Comparison of ENCODE assay signal across 26 mouse cellular contexts in the genomic region with DNA sequence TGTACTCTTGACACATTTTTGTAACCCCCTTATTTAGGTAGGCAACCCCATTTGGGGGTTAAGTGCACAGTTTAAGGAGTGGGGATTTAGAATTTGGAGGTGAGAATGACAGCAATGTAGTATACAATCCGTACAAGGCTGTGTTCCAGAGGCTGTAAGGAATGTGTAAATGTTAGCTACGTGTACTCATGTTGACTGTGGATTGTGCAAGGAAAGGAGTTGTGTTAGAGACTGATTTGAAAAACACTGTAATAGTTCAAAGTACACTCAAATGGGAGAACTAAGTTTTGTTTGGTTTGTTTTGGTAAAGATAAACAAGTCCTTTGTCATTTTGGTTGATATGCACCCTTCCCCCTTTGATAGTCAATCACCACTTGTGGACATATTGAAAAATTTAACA. TPM values are rescaled to one million over a fixed set of nuclear protein-coding genes. Genes with fewer than 3 reads are reported as not detected.
DNase-seq lines count a peak whose midpoint lies in the region; ATAC-seq and TF ChIP-seq lines count a peak whose summit lies in the region.
"Had no signal": no experiment of that assay in that cellular context is flagged by ENCODE, and none has a peak within 500 bp of the region (broad histone marks: within the 10 kb centered on the region; RNA-seq: fewer than 3 reads in every experiment).

No protein-coding gene starts in this region.

- peaks cover 17% of the 10 kb centered on the region; the same call in 1 of the 2 replicates for H3K4me1 ChIP-seq in liver, adult 2 months (ENCODE audit: control insufficient read depth, insufficient read depth, low read length)
- H3K4me1 ChIP-seq in liver, embryonic 11.5 days (replicated peaks; ENCODE audit: control insufficient read depth, insufficient read depth, low read length), result no peaks in the 10 kb centered on the region
- no peaks in the 10 kb centered on the region for H3K4me1 ChIP-seq in liver, embryonic 16.5 days (ENCODE audit: control insufficient read depth, low read depth, low read length)
- no peaks in the 10 kb centered on the region for H3K4me1 ChIP-seq in liver, embryonic 12.5 days
- H3K4me1 ChIP-seq: embryonic facial prominence, embryonic 13.5 days; embryonic facial prominence, embryonic 15.5 days; forebrain, embryonic 12.5 days had no signal

- no peak overlapping the region for H3K9ac ChIP-seq in liver, adult 2 months (ENCODE audit: low read depth, low read length)
- no peak overlapping the region for H3K9ac ChIP-seq in liver, embryonic 11.5 days (ENCODE audit: low read depth, low read length)
- no peak overlapping the region for H3K9ac ChIP-seq in liver, embryonic 16.5 days (ENCODE audit: low read depth, low read length)
- no peak overlapping the region for H3K9ac ChIP-seq in liver, embryonic 12.5 days
- H3K9ac ChIP-seq: embryonic facial prominence, embryonic 13.5 days; embryonic facial prominence, embryonic 15.5 days; forebrain, embryonic 12.5 days had no signal

- H3K4me3 ChIP-seq in liver, adult 2 months (ENCODE audit: insufficient read depth, low read depth, low read length), result no peak overlapping the region
- H3K4me3 ChIP-seq in liver, embryonic 11.5 days (ENCODE audit: low read depth, low read length), result no peak overlapping the region
- H3K4me3 ChIP-seq in liver, embryonic 16.5 days (ENCODE audit: low read depth, low read length), result no peak overlapping the region
- H3K4me3 ChIP-seq in liver, embryonic 12.5 days, result no peak overlapping the region
- H3K4me3 ChIP-seq: embryonic facial prominence, embryonic 13.5 days; embryonic facial prominence, embryonic 15.5 days; erythroblast, embryonic 14.5 days; forebrain, embryonic 10.5 days; forebrain, embryonic 12.5 days had no signal

- intact Hi-C loops in heart, postnatal 25 days (cut with DNase I), result no loop called here

- no peaks in the 10 kb centered on the region for H3K9me3 ChIP-seq in liver, embryonic 11.5 days (ENCODE audit: control insufficient read depth, low read length)
- no peaks in the 10 kb centered on the region for H3K9me3 ChIP-seq in liver, embryonic 16.5 days (replicated peaks; ENCODE audit: control insufficient read depth, low read length)
- H3K9me3 ChIP-seq in liver, embryonic 12.5 days (replicated peaks), result no peaks in the 10 kb centered on the region
- H3K9me3 ChIP-seq: embryonic facial prominence, embryonic 13.5 days; embryonic facial prominence, embryonic 15.5 days; forebrain, embryonic 10.5 days; forebrain, embryonic 12.5 days had no signal

- no peak for TF ChIP-seq POLR2A in liver, adult 2 months (IDR thresholded peaks at IDR 0.05; ENCODE audit: extremely low read depth, insufficient read depth, low read length)

- no peak for TF ChIP-seq CTCF in liver, adult 2 months (IDR thresholded peaks at IDR 0.05; ENCODE audit: low read depth, low read length)

- no peaks in the 10 kb centered on the region for H3K27me3 ChIP-seq in liver, adult 2 months (ENCODE audit: control insufficient read depth, insufficient read depth, low read length)
- H3K27me3 ChIP-seq in liver, embryonic 11.5 days (replicated peaks; ENCODE audit: control insufficient read depth, insufficient read depth, low read length), result no peaks in the 10 kb centered on the region
- H3K27me3 ChIP-seq in liver, embryonic 16.5 days (ENCODE audit: control insufficient read depth, insufficient read depth, low read depth, low read length), result no peaks in the 10 kb centered on the region
- no peaks in the 10 kb centered on the region for H3K27me3 ChIP-seq in liver, embryonic 12.5 days (replicated peaks)
- H3K27me3 ChIP-seq: embryonic facial prominence, embryonic 13.5 days; embryonic facial prominence, embryonic 15.5 days; forebrain, embryonic 12.5 days had no signal

- H3K79me2 ChIP-seq in liver, adult 2 months (ENCODE audit: control insufficient read depth, insufficient read depth, low read length), result no peaks in the 10 kb centered on the region

- peak; percentile 97 for DNase-seq in liver, adult 2 months (ENCODE audit: extremely low read depth, low read depth, low spot score)
- DNase-seq in liver, embryonic 11.5 days (ENCODE audit: low spot score), result no peak
- no peak for DNase-seq in heart, postnatal 25 days (ENCODE audit: low spot score)
- DNase-seq: adrenal gland, adult 2 months; adrenal gland, postnatal 10 days; adrenal gland, postnatal 25 days; cerebellum, adult 11 months; cerebellum, adult 18-20 months; cerebellum, adult 8-10 months; cerebellum, adult 9-11 months; cerebellum, postnatal 14 days; cerebellum, postnatal 36 days; embryo, embryonic 11 days had no signal

- 15% methylated on average over 2 of the region's 2 CpGs for WGBS in liver, adult 2 months
- WGBS in liver, embryonic 11.5 days, result 64% methylated on average over 2 of the region's 2 CpGs
- 38% methylated on average over 2 of the region's 2 CpGs for WGBS in liver, embryonic 16.5 days (ENCODE audit: insufficient replicate concordance)
- 42% methylated on average over 2 of the region's 2 CpGs for WGBS in liver, embryonic 12.5 days (ENCODE audit: insufficient replicate concordance)

- no peak for ATAC-seq in liver, embryonic 11.5 days (replicated peaks; ENCODE audit: low FRiP score)
- ATAC-seq in liver, embryonic 16.5 days (ENCODE audit: low read depth), result peak; percentile 66; the same call in 1 of the 2 replicates
- ATAC-seq in liver, embryonic 12.5 days, result no peak
- ATAC-seq: forebrain, embryonic 14.5 days; forebrain, embryonic 16.5 days had no signal

- no peaks in the 10 kb centered on the region for H3K36me3 ChIP-seq in liver, adult 2 months (ENCODE audit: control insufficient read depth, insufficient read depth, low read length)
- H3K36me3 ChIP-seq in liver, embryonic 11.5 days (ENCODE audit: control insufficient read depth, insufficient read depth, low read length), result no peaks in the 10 kb centered on the region
- H3K36me3 ChIP-seq in liver, embryonic 16.5 days (ENCODE audit: control insufficient read depth, insufficient read depth), result no peaks in the 10 kb centered on the region
- no peaks in the 10 kb centered on the region for H3K36me3 ChIP-seq in liver, embryonic 12.5 days
- H3K36me3 ChIP-seq: embryonic facial prominence, embryonic 13.5 days; embryonic facial prominence, embryonic 15.5 days; forebrain, embryonic 10.5 days; forebrain, embryonic 12.5 days had no signal

- H3K4me2 ChIP-seq in liver, embryonic 11.5 days, result no peak overlapping the region
- no peak overlapping the region for H3K4me2 ChIP-seq in liver, embryonic 16.5 days (ENCODE audit: low read depth, low read length)
- no peak overlapping the region for H3K4me2 ChIP-seq in liver, embryonic 12.5 days
- H3K4me2 ChIP-seq: embryonic facial prominence, embryonic 13.5 days; embryonic facial prominence, embryonic 15.5 days; forebrain, embryonic 12.5 days had no signal

- peak overlapping the region; percentile 72 for H3K27ac ChIP-seq in liver, adult 2 months (replicated peaks; ENCODE audit: insufficient read depth, low read depth, low read length)
- H3K27ac ChIP-seq in liver, embryonic 11.5 days (ENCODE audit: low read depth, low read length), result no peak overlapping the region
- no peak overlapping the region for H3K27ac ChIP-seq in liver, embryonic 16.5 days (ENCODE audit: low read length)
- H3K27ac ChIP-seq in liver, embryonic 12.5 days, result no peak overlapping the region
- H3K27ac ChIP-seq: embryonic facial prominence, embryonic 13.5 days; embryonic facial prominence, embryonic 15.5 days; forebrain, embryonic 10.5 days; forebrain, embryonic 12.5 days had no signal

RNA-seq across cellular contexts. Expression of a gene that starts 1.6 kb away (rescaled TPM):
- not detected in 2 replicates for total RNA-seq in liver, adult 2 months (2014; rRNA removed)
- not detected in 2 replicates for polyA plus RNA-seq in liver, adult 2 months (2012; rRNA removed)
- polyA plus RNA-seq in liver, embryonic 11.5 days (2014; fragmentation: Nextera tagmentation; extraction: Ambion mirVana), result not detected in 2 replicates
- not detected in 2 replicates for polyA plus RNA-seq in liver, embryonic 16.5 days (2015; fragmentation: Nextera tagmentation; extraction: Ambion mirVana)
- polyA plus RNA-seq in liver, embryonic 12.5 days (2016; fragmentation: Nextera tagmentation; extraction: Ambion mirVana), result 0.05 TPM in 1 of 2 replicates, not detected in the other
- under 1 TPM; 0.36 to 0.67 TPM for total RNA-seq in heart, postnatal 25 days (2021)
- total RNA-seq: common myeloid progenitor, adult 5-6 weeks; ES-E14; MEL had no signal
- polyA plus RNA-seq: C2C12; erythroblast, embryonic 14.5 days had no signal
